Mouse (Mus musculus) heart, adult 2 months (tissue): ENCODE data around the gene Fetub.

Experiments
- EP300 ChIP-seq: fragments of 200-500 bp; IDR thresholded peaks from 2 replicates; pipeline ENCODE4 v1.6.1; 2011; ENCODE audit warnings: low read depth, low read length, control low read depth; ENCODE audit not compliant: insufficient read depth
- POLR2A ChIP-seq: fragments of 200-500 bp; IDR thresholded peaks from 2 replicates; pipeline ENCODE4 v1.6.1; 2011; ENCODE audit warnings: mild to moderate bottlenecking, low read depth, low read length, control low read depth; ENCODE audit not compliant: insufficient read depth

DNA sequence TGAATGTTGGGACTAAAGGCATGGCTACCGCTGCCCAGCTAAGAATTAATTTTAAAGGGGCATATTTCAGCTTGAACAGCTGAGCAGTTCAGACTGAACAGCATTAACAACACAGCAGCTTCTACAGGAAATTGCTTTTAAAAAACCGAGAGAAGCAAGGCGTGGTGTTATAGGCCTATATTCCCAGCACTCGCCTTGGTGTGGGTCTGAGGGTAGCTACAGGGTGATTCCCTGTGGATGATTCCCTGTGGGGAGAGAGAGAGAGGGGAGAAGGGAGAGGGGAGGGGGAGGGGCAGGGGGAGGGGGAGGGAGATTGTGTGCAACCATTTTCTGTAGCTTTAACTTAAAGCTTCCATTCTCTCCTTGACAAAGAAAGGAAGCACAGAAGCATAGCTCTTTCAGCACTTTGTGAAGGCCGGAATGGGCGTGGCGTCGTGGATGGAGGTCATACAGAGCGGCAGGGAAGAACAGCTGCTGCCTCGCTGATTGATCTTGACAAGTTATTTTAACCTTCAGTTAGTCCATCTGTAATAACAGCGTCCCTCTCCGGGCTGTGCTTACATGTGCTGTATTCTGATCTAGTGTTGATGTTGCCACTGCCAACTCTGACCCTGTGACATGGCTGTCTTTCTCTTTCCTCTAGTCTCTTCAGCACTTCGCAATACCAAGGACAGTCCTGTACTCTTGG, 37.4 kb downstream of the Fetub start:
- no peak for TF ChIP-seq EP300
- no peak for TF ChIP-seq POLR2A
